9 mouse cellular contexts compared by ENCODE assay signal in the genomic region with DNA sequence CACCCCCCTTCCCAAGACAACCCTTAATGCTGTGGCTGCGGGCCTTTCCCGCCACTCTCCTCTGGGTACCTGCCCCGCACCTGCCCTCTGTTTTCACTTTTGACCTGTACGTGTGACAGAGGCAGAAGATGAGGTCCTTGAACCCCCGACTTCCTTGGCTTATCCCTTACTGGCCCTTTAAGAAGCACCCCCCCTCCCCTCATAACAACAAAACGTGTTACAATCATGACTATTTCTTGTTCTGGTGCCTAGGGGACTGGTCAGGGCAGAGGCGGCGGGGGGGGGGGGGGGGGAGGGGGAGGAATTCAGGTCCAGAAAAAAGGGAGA. TPM values are rescaled to one million over a fixed set of nuclear protein-coding genes. Genes with fewer than 3 reads are reported as not detected.
A peak's percentile ranks its signal among the peaks of the same experiment; 100 is the strongest.
DNase-seq lines count a peak whose midpoint lies in the region; ATAC-seq and TF ChIP-seq lines count a peak whose summit lies in the region.
"Had no signal": no experiment of that assay in that cellular context is flagged by ENCODE, and none has a peak within 500 bp of the region (broad histone marks: within the 10 kb centered on the region; RNA-seq: fewer than 3 reads in every experiment).

No protein-coding gene starts in this region.

- H3K27me3 ChIP-seq in hindbrain, embryonic 15.5 days, result peaks cover 18% of the 10 kb centered on the region
- H3K27me3 ChIP-seq in midbrain, postnatal 0 days (ENCODE audit: insufficient read depth, low read length), result peaks cover 7% of the 10 kb centered on the region; the same call in 1 of the 2 replicates

- peak overlapping the region; percentile 92 for H3K27ac ChIP-seq in layer of hippocampus, adult 2 months
- no peak overlapping the region for H3K27ac ChIP-seq in bone marrow macrophage, adult 2 months (ENCODE audit: insufficient read depth, low read depth, low read length)
- H3K27ac ChIP-seq in hindbrain, embryonic 15.5 days (replicated peaks), result no peak overlapping the region
- H3K27ac ChIP-seq in midbrain, postnatal 0 days (ENCODE audit: low read depth, low read length), result no peak overlapping the region

- H3K4me3 ChIP-seq in layer of hippocampus, adult 2 months, result peak overlapping the region; percentile 76
- H3K4me3 ChIP-seq in bone marrow macrophage, adult 2 months (ENCODE audit: insufficient read depth, low read length), result peak overlapping the region; percentile 75
- peak overlapping the region; percentile 90 for H3K4me3 ChIP-seq in hindbrain, embryonic 15.5 days
- H3K4me3 ChIP-seq in midbrain, postnatal 0 days (ENCODE audit: low read depth, low read length), result peak overlapping the region; percentile 82

- peak overlapping the region; percentile 81 for H3K4me2 ChIP-seq in hindbrain, embryonic 15.5 days
- H3K4me2 ChIP-seq in midbrain, postnatal 0 days (ENCODE audit: low read depth, low read length, poor library complexity, severe bottlenecking), result peak overlapping the region; percentile 84

- peaks cover 15% of the 10 kb centered on the region for H3K4me1 ChIP-seq in bone marrow macrophage, adult 2 months (ENCODE audit: control insufficient read depth, insufficient read depth, low read length)
- peaks cover 49% of the 10 kb centered on the region for H3K4me1 ChIP-seq in hindbrain, embryonic 15.5 days (replicated peaks)
- H3K4me1 ChIP-seq in midbrain, postnatal 0 days (ENCODE audit: insufficient read depth, low read length), result peaks cover 7% of the 10 kb centered on the region; the same call in 1 of the 2 replicates

- 0% methylated on average over 7 of the region's 8 CpGs for WGBS in hindbrain, embryonic 15.5 days
- 1% methylated on average over 6 of the region's 8 CpGs for WGBS in midbrain, postnatal 0 days

- H3K36me3 ChIP-seq in hindbrain, embryonic 15.5 days, result peaks cover 9% of the 10 kb centered on the region; the same call in 1 of the 2 replicates
- H3K36me3 ChIP-seq in midbrain, postnatal 0 days (ENCODE audit: insufficient read depth, low read length), result peaks cover 7% of the 10 kb centered on the region

- no peak for TF ChIP-seq POLR2A in bone marrow macrophage, adult 2 months (IDR thresholded peaks at IDR 0.05; ENCODE audit: borderline replicate concordance, low read depth, low read length)

- no peak for TF ChIP-seq CTCF in layer of hippocampus, adult 2 months (conservative IDR thresholded peaks at IDR 0.05)
- no peak for TF ChIP-seq CTCF in bone marrow macrophage, adult 2 months (IDR thresholded peaks at IDR 0.05; ENCODE audit: low read depth, low read length)
- TF ChIP-seq CTCF in midbrain, postnatal 0 days (IDR thresholded peaks at IDR 0.05), result no peak

- no peak for DNase-seq in layer of hippocampus, adult 2 months (ENCODE audit: low spot score in 2 of 2)
- DNase-seq in layer of hippocampus, adult 11-12 months (ENCODE audit: low spot score), result no peak
- DNase-seq in midbrain, postnatal 0 days (ENCODE audit: low spot score), result no peak
- DNase-seq in left cerebral cortex, adult 18-20 months (ENCODE audit: low spot score in 2 of 2), result no peak
- DNase-seq in cerebellum, postnatal 25 days, result no peak
- DNase-seq in kidney, postnatal 25 days, result no peak

- no peaks in the 10 kb centered on the region for H3K9me3 ChIP-seq in hindbrain, embryonic 15.5 days
- no peaks in the 10 kb centered on the region for H3K9me3 ChIP-seq in midbrain, postnatal 0 days (ENCODE audit: low read length)

- H3K9ac ChIP-seq in hindbrain, embryonic 15.5 days, result peak overlapping the region; percentile 72
- H3K9ac ChIP-seq in midbrain, postnatal 0 days (replicated peaks; ENCODE audit: low read length, poor library complexity, severe bottlenecking), result peak overlapping the region; percentile 79

- no peak for ATAC-seq in hindbrain, embryonic 15.5 days (ENCODE audit: low FRiP score, low read depth)
- ATAC-seq in midbrain, postnatal 0 days (ENCODE audit: low FRiP score), result no peak

RNA-seq across cellular contexts. Expression of a gene that starts 1.1 kb away (rescaled TPM):
- 100 to 1,000 TPM; 122 to 124 TPM for total RNA-seq in layer of hippocampus, adult 2 months (2021)
- polyA plus RNA-seq in bone marrow macrophage, adult 2 months (2012; ENCODE audit: insufficient read depth, insufficient read length, missing spikeins), result 40.4 and 48.7 TPM in 2 replicates
- polyA plus RNA-seq in hindbrain, embryonic 15.5 days (2015; fragmentation: Nextera tagmentation; extraction: Ambion mirVana), result 3.4 and 3.5 TPM in 2 replicates
- 43.9 and 52.8 TPM in 2 replicates for total RNA-seq in midbrain, postnatal 0 days (2014; rRNA removed)
- 1.5 and 1.7 TPM in 2 replicates for polyA plus RNA-seq in midbrain, postnatal 0 days (2015; fragmentation: Nextera tagmentation; extraction: Ambion mirVana)
- total RNA-seq in left cerebral cortex, adult 18-20 months (2021), result 100 to 1,000 TPM; 135 to 149 TPM

RNA-seq across cellular contexts. Expression of a gene that starts 21.3 kb away (rescaled TPM):
- total RNA-seq in layer of hippocampus, adult 2 months (2021), result 10 to 100 TPM; 45.5 to 49.3 TPM
- polyA plus RNA-seq in bone marrow macrophage, adult 2 months (2012; ENCODE audit: insufficient read depth, insufficient read length, missing spikeins), result 45.2 and 50.2 TPM in 2 replicates
- polyA plus RNA-seq in hindbrain, embryonic 15.5 days (2015; fragmentation: Nextera tagmentation; extraction: Ambion mirVana), result 33.2 and 37.0 TPM in 2 replicates
- 13.3 and 27.0 TPM in 2 replicates for total RNA-seq in midbrain, postnatal 0 days (2014; rRNA removed)
- 41.5 and 45.1 TPM in 2 replicates for polyA plus RNA-seq in midbrain, postnatal 0 days (2015; fragmentation: Nextera tagmentation; extraction: Ambion mirVana)
- 10 to 100 TPM; 54.7 to 57.2 TPM for total RNA-seq in left cerebral cortex, adult 18-20 months (2021)

RNA-seq across cellular contexts. Expression of a gene that starts 34.8 kb away (rescaled TPM):
- 10 to 100 TPM; 34.1 to 35.1 TPM for total RNA-seq in layer of hippocampus, adult 2 months (2021)
- polyA plus RNA-seq in bone marrow macrophage, adult 2 months (2012; ENCODE audit: insufficient read depth, insufficient read length, missing spikeins), result 2.5 and 3.0 TPM in 2 replicates
- 2.6 and 3.0 TPM in 2 replicates for polyA plus RNA-seq in hindbrain, embryonic 15.5 days (2015; fragmentation: Nextera tagmentation; extraction: Ambion mirVana)
- total RNA-seq in midbrain, postnatal 0 days (2014; rRNA removed), result 5.0 and 8.4 TPM in 2 replicates
- 1.5 and 1.6 TPM in 2 replicates for polyA plus RNA-seq in midbrain, postnatal 0 days (2015; fragmentation: Nextera tagmentation; extraction: Ambion mirVana)
- 100 to 1,000 TPM; 103 to 109 TPM for total RNA-seq in left cerebral cortex, adult 18-20 months (2021)

RNA-seq across cellular contexts. Expression of a gene that starts 36.0 kb away (rescaled TPM):
- 10 to 100 TPM; 29.1 to 31.1 TPM for total RNA-seq in layer of hippocampus, adult 2 months (2021)
- 12.3 and 13.6 TPM in 2 replicates for polyA plus RNA-seq in bone marrow macrophage, adult 2 months (2012; ENCODE audit: insufficient read depth, insufficient read length, missing spikeins)
- polyA plus RNA-seq in hindbrain, embryonic 15.5 days (2015; fragmentation: Nextera tagmentation; extraction: Ambion mirVana), result 18.9 and 19.5 TPM in 2 replicates
- 16.0 and 19.6 TPM in 2 replicates for total RNA-seq in midbrain, postnatal 0 days (2014; rRNA removed)
- 14.2 and 16.7 TPM in 2 replicates for polyA plus RNA-seq in midbrain, postnatal 0 days (2015; fragmentation: Nextera tagmentation; extraction: Ambion mirVana)
- total RNA-seq in left cerebral cortex, adult 18-20 months (2021), result 10 to 100 TPM; 32.4 to 35.2 TPM
- total RNA-seq: neutrophil, adult 5-6 weeks had no signal

RNA-seq across cellular contexts. Expression of a gene that starts 38.9 kb away (rescaled TPM):
- 100 to 1,000 TPM; 128 to 133 TPM for total RNA-seq in layer of hippocampus, adult 2 months (2021)
- polyA plus RNA-seq in bone marrow macrophage, adult 2 months (2012; ENCODE audit: insufficient read depth, insufficient read length, missing spikeins), result 125 and 142 TPM in 2 replicates
- 416 and 449 TPM in 2 replicates for polyA plus RNA-seq in hindbrain, embryonic 15.5 days (2015; fragmentation: Nextera tagmentation; extraction: Ambion mirVana)
- 386 and 449 TPM in 2 replicates for total RNA-seq in midbrain, postnatal 0 days (2014; rRNA removed)
- 473 and 491 TPM in 2 replicates for polyA plus RNA-seq in midbrain, postnatal 0 days (2015; fragmentation: Nextera tagmentation; extraction: Ambion mirVana)
- total RNA-seq in left cerebral cortex, adult 18-20 months (2021), result 100 to 1,000 TPM; 122 to 128 TPM
